Mouse (Mus musculus) ES-E14 (cell line): Measurements from ENCODE around the gene Rhou. TPM values are rescaled to one million over a fixed set of nuclear protein-coding genes. Genes with fewer than 3 reads are reported as not detected.

ENCODE experiments used
- DNase-seq: peaks from one replicate; pipeline ENCODE4 v3.0.0-alpha.2; 2013; ENCODE audit warnings: low read depth, low spot score
- H3K27ac ChIP-seq: 2 replicates; pipeline ENCODE4 v1.5.1; 2012; ENCODE audit warnings: low read depth, mild to moderate bottlenecking, low read length, moderate library complexity, mixed read lengths; ENCODE audit not compliant: poor library complexity, insufficient read depth, severe bottlenecking
- H3K36me3 ChIP-seq: 2 replicates; pipeline ENCODE4 v1.6.1; 2012; ENCODE audit warnings: mild to moderate bottlenecking, low read length, moderate library complexity, mixed read lengths; ENCODE audit not compliant: control insufficient read depth, poor library complexity, insufficient read depth, severe bottlenecking
- H3K4me1 ChIP-seq, 2 experiments: fragments of 150-350 bp in 1 of 2; sonication (generic) in 1 of 2; 2 replicates each; pipeline ENCODE4 v1.6.1; 2012; ENCODE audit warnings: low read length in 2 of 2, mild to moderate bottlenecking in 1 of 2, mixed read lengths in 1 of 2; ENCODE audit not compliant: control insufficient read depth in 2 of 2, insufficient read depth in 2 of 2, poor library complexity in 1 of 2
- H3K4me3 ChIP-seq, 2 experiments: fragments of 150-350 bp in 1 of 2; sonication (generic) in 1 of 2; 2 replicates each; pipeline ENCODE4 v1.5.1; 2012; ENCODE audit warnings: low read length in 2 of 2, low read depth in 1 of 2, mild to moderate bottlenecking in 1 of 2, mixed read lengths in 1 of 2; ENCODE audit not compliant: insufficient read depth in 1 of 2, poor library complexity in 1 of 2, severe bottlenecking in 1 of 2
- H3K9ac ChIP-seq: 2 replicates; pipeline ENCODE4 v1.6.1; 2012; ENCODE audit warnings: low read depth, mild to moderate bottlenecking, low read length, mixed read lengths; ENCODE audit not compliant: poor library complexity, insufficient read depth, severe bottlenecking
- H3K9me3 ChIP-seq: fragments of 150-350 bp; sonication (generic); 2 replicates; pipeline ENCODE4 v1.6.1; 2012; ENCODE audit warnings: low read depth, mild to moderate bottlenecking, low read length; ENCODE audit not compliant: control insufficient read depth, insufficient read depth
- CHD2 ChIP-seq: IDR thresholded peaks from 2 replicates; pipeline ENCODE4 v1.6.1; 2014; ENCODE audit warnings: mild to moderate bottlenecking, low read depth, low read length, inconsistent platforms
- HCFC1 ChIP-seq: IDR thresholded peaks from 2 replicates; pipeline ENCODE4 v1.6.1; 2012; ENCODE audit warnings: low read length, inconsistent platforms, borderline replicate concordance; ENCODE audit not compliant: insufficient read depth
- MAFK ChIP-seq: IDR thresholded peaks from 2 replicates; pipeline ENCODE4 v1.6.1; 2014; ENCODE audit warnings: mild to moderate bottlenecking, low read depth, low read length, inconsistent platforms; ENCODE audit not compliant: insufficient read depth
- ZC3H11A ChIP-seq: IDR thresholded peaks from 2 replicates; pipeline ENCODE4 v1.6.1; 2012; ENCODE audit warnings: low read depth, mild to moderate bottlenecking, inconsistent platforms, low read length, borderline replicate concordance
- ZNF384 ChIP-seq: IDR thresholded peaks from 2 replicates; pipeline ENCODE4 v1.6.1; 2012; ENCODE audit warnings: low read depth, low read length, inconsistent platforms
- in situ Hi-C, 2 experiments: fragments of 600-800 bp; cut with MboI; formaldehyde crosslinking; loops; one replicate each; pipeline ENCODE4 v1.15.1; 2025; ENCODE audit warnings: low sequenced_read_pairs in 2 of 2, inconsistent platforms in 1 of 2; ENCODE audit not compliant: unreplicated experiment in 2 of 2
- total RNA-seq: library from RNA; depleted of rRNA; stranded (reverse); fragments of 300-350 nt; gene quantifications from 2 replicates; pipeline ENCODE4 v1.2.3, GENCODE M21; 2012

Gene Rhou
- total RNA-seq, 1 experiment = 12.7 TPM

DNA sequence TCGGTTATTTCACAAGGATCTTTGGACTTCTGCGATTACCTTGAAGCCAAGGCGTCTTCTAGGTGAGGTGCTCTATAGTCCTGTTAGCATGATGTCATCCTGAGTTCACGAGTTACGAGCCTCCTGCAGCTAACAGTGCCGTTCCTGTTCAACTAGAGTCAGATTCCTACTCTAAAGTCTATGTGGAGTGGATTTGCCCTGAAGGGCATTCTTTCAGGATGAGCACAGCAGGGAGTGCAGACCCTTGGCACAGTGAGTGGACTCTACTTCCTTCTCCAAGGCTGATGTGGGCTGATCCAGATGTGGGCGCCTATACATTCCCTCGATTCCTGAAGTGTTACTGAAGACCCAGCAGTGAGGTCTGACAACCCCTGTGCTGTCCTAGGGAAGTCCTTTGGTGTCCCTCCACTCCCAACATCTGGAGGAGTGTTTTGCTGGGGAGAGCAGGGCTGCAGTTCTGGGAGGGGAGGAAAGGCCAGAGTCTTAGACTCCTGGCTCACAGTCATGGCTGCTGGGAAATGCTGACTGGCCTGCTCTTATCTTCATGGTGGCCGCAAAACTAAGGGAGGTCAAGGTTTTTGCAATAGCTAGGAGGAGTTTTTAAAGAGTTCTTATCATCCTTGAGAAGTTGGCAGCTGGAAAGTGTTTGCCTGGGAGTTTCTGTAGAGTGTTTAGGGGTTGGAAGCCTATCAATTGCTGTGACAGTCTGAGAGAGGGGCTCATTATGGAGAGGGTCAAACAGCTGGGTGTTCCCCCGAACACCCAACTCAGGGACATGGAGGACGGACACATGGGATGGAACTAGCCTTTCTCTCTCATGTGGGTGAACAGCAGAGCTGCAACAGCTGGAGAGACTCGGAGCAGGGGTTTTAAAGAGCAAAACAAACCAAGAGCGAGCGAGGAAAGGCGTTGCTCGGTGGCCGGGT lies 5.2 kb upstream of the Rhou start:
- DNase-seq = no peak
- TF ChIP-seq HCFC1 (no peak), CHD2 (no peak), ZC3H11A (no peak), MAFK (no peak)
- in situ Hi-C loops = no loop called here

DNA sequence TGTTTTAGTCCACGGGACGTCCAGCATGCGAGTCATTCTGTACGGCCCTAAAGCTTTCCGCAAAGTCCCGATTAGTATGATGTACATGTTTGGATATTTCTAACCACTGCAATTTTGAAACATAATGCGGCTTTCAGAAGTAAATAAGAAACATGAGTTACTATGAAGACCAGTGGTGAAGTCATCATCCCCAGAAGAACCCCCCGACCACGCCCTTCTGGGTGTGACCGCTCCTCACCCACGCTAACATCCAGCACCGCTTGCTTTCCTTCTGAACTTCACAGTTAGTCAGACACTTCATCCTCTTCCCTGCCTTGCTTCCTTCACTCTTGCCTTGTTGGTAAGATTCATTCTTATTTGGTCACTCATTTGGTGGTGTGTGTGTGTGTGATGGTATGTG lies 4.2 kb upstream of the Rhou start:
- no peak overlapping the region for H3K4me3 ChIP-seq
- no peak overlapping the region for H3K9ac ChIP-seq
- in situ Hi-C loops = no loop called here

More for the DNA sequence above, 5.2 kb upstream of the Rhou start:
- Histone ChIP-seq H3K9me3 (no peaks in the 10 kb centered on the region), H3K27ac (no peak overlapping the region), H3K9ac (no peak overlapping the region), H3K4me1 (peaks cover 0 to 2% of the 10 kb centered on the region in 2 experiments; a peak in 1 of 4 replicates), H3K4me3 (no peak overlapping the region), H3K36me3 (no peaks in the 10 kb centered on the region)

DNA sequence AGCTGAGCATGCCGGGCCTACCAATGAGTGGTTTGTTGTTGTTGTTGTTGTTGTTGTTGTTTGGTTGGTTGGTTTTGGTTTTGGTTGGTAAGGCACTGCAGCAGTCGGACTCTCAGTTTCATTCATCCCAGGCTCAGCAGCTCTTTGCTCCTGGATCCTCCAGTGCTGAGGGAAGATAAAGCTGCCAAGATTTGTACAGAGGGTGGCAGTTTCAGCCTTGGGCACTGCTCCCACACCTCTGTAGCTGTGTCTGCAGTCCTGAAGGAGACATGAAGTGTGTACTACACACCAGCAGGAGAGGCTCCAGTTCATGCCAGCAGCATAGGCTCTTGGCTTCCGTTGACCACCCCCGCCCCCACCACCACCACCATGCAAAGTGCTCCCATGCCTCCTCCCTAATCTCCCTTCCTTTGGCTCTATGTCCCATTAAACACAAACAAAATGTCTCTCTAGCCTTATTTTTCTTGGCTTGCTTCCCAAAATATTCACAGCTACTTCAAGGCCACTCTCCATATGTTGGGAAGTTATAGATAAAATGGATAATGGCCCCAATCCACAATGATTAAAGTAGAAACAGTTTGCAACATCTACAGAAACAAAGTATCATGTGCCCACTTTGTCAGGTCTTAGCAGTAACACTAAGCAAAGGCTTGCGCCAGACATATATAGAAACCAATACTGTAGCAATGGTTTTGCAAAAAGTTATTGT lies 2.2 kb upstream of the Rhou start:
- Histone ChIP-seq H3K27ac (no peak overlapping the region), H3K9me3 (no peaks in the 10 kb centered on the region), H3K36me3 (peaks cover 5% of the 10 kb centered on the region; the same call in 1 of the 2 replicates), H3K4me1 (peaks cover 0 to 2% of the 10 kb centered on the region in 2 experiments; a peak in 1 of 4 replicates), H3K4me3 (no peak overlapping the region), H3K9ac (no peak overlapping the region)
- in situ Hi-C loops = loop anchor here in 1 of 2 experiments (10.0 kb wide), 1 partner anchor 113 kb away; no protein-coding TSS in a partner anchor
- TF ChIP-seq MAFK (no peak), HCFC1 (no peak), ZC3H11A (no peak), ZNF384 (no peak), CHD2 (no peak)
- no peak for DNase-seq

More for the DNA sequence above, 4.2 kb upstream of the Rhou start:
- Histone ChIP-seq H3K9me3 (no peaks in the 10 kb centered on the region), H3K27ac (no peak overlapping the region), H3K4me1 (no peaks in the 10 kb centered on the region), H3K36me3 (no peaks in the 10 kb centered on the region)
- TF ChIP-seq ZNF384 = no peak
- no peak for TF ChIP-seq HCFC1
- no peak for TF ChIP-seq ZC3H11A
- no peak for TF ChIP-seq CHD2
- no peak for TF ChIP-seq MAFK
- DNase-seq = no peak

DNA sequence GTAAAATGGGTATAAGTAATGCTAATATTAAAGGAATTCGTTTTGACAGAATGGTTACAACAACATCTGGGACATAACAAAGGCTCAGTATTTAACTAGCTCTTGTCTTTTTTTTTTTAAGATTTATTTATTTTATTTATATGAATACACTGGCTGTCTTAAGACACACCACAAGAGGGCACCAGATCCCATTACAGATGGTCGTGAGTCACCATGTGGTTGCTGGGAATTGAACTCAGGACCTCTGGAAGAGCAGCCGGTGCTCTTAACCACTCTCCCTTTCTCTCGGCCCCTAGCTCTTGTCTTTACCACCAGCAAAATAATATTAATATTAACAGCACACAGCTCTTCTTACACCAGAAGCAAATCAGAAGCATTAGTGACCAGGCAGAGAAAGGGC lies 1.1 kb upstream of the Rhou start:
- DNase-seq = no peak
- TF ChIP-seq ZC3H11A (no peak), HCFC1 (no peak), ZNF384 (no peak), MAFK (no peak), CHD2 (no peak)
- Histone ChIP-seq H3K4me1 (peaks cover 0 to 2% of the 10 kb centered on the region in 2 experiments; a peak in 1 of 4 replicates), H3K9me3 (no peaks in the 10 kb centered on the region), H3K36me3 (peaks cover 10% of the 10 kb centered on the region; the same call in 1 of the 2 replicates), H3K9ac (no peak overlapping the region), H3K27ac (no peak overlapping the region), H3K4me3 (no peak overlapping the region)
- in situ Hi-C loops = loop anchor here in 1 of 2 experiments (10.0 kb wide), 1 partner anchor 112 kb away; no protein-coding TSS in a partner anchor
